Mouse (Mus musculus): ENCODE results near the gene Wapl. TPM values are rescaled to one million over a fixed set of nuclear protein-coding genes. Genes with fewer than 3 reads are reported as not detected.

Wapl gene
- polyA plus RNA-seq, 1 experiment from 2014 or later, result 26.9 TPM

DNA sequence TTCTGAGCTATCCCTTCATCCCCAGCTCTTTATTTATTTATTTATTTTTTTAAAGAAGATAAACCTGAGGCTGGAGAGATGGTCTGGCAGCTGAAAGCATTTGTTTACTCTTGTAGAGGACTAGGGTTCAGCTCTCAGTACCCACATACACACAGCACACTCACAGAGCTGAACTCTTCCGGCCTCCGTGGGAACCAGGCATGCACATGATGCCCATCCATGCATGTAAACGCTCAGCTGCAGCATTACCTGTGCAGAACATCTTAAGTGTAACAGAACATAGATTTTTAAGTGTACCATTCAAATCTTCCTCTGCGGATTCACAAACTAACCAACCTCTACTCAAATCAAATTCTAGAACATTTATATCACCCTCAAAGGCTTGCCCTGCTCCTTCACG lies 92.5 kb downstream of the Wapl start:
- Histone ChIP-seq H3K9me3 (replicated peaks) (no peaks in the 10 kb centered on the region), H3K9ac (no peak overlapping the region), H3K4me3 (replicated peaks) (no peak overlapping the region), H3K4me2 (no peak overlapping the region), H3K27ac (no peak overlapping the region), H3K27me3 (peaks cover 20% of the 10 kb centered on the region), H3K4me1 (peaks cover 34% of the 10 kb centered on the region), H3K36me3 (no peaks in the 10 kb centered on the region)
- ATAC-seq (replicated peaks; ENCODE audit: low FRiP score), result no peak
- WGBS, result 80% methylated on average over 5 of the region's 5 CpGs

DNA sequence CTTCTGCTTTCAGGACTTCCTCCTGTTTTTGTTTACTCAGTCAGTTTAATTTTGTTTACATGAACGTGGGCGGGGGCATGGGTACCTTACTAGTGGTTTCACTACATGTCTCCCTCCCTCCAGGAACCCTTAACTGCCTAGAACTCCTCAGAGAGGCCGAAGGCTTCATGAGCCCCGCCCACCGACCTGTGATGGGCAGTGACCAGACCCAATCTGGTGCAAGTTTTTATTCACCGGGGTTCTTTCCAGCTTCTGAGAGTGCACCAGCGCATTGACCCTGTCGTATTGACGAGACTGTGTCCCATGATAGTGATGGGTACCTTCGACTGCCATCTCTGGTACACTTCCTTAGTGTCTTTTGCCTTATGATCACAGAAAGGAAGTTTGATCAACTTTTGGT lies 94.6 kb downstream of the Wapl start:
- peak; percentile 50; the same call in 1 of the 2 replicates for ATAC-seq (replicated peaks; ENCODE audit: low FRiP score)
- H3K36me3 ChIP-seq, result no peaks in the 10 kb centered on the region
- no peak overlapping the region for H3K27ac ChIP-seq
- H3K9me3 ChIP-seq (replicated peaks), result no peaks in the 10 kb centered on the region
- H3K4me2 ChIP-seq, result peak overlapping the region; percentile 95
- H3K4me1 ChIP-seq, result peaks cover 26% of the 10 kb centered on the region
- no peak overlapping the region for H3K9ac ChIP-seq
- H3K4me3 ChIP-seq (replicated peaks), result peak overlapping the region; percentile 49
- H3K27me3 ChIP-seq, result peaks cover 23% of the 10 kb centered on the region
- 2% methylated on average over 10 of the region's 10 CpGs for WGBS

GRCm38 (mm10) chr14:34769021-34769566 lies 95.4 kb downstream of the Wapl start:
- under 1% methylated on average over 36 of the region's 36 CpGs for WGBS
- peak overlapping the region; percentile 95 for H3K4me2 ChIP-seq
- H3K9me3 ChIP-seq (replicated peaks), result no peaks in the 10 kb centered on the region
- H3K4me1 ChIP-seq, result peaks cover 18% of the 10 kb centered on the region
- ATAC-seq (replicated peaks; ENCODE audit: low FRiP score), result peak; percentile 57
- peak overlapping the region; percentile 49 for H3K4me3 ChIP-seq (replicated peaks)
- peak overlapping the region; percentile 57 for H3K9ac ChIP-seq
- no peaks in the 10 kb centered on the region for H3K36me3 ChIP-seq
- H3K27me3 ChIP-seq, result peaks cover 23% of the 10 kb centered on the region
- no peak overlapping the region for H3K27ac ChIP-seq

DNA sequence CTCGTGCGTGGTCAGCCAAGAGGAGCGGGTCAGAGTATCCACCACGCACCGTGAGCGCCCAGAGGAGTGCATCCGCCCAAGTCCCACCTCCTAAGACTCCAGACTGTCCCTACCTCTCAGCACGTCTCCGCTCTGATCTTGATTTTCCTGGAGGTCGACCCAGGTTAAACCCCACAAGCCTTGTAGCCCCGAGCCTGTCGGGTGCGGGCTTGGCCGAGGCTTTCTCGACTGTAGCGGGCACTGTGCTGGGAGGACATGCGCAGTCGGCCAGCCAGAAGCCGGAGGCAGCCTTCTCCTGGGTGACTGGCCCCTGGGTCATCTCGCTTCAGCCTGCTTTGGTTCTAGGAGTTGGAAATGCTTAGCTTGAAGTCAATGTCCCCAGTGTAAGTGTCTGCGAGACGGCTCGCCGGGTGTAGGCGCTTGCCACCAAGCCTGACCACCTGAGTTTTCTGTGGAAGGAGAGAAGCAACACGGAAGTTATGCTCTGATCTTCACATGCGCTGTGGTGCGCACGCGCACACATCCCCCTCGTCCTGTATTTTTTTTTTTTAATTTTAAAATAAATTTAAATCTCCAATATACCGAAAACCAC lies 95.9 kb downstream of the Wapl start:
- Histone ChIP-seq H3K27ac (no peak overlapping the region), H3K36me3 (no peaks in the 10 kb centered on the region), H3K4me1 (peaks cover 13% of the 10 kb centered on the region), H3K9me3 (replicated peaks) (no peaks in the 10 kb centered on the region), H3K4me2 (peak overlapping the region; percentile 95), H3K27me3 (peaks cover 23% of the 10 kb centered on the region), H3K4me3 (replicated peaks) (peak overlapping the region; percentile 49), H3K9ac (peak overlapping the region; percentile 57)
- WGBS, result 15% methylated on average over 32 of the region's 32 CpGs
- ATAC-seq (replicated peaks; ENCODE audit: low FRiP score), result peak; percentile 66

DNA sequence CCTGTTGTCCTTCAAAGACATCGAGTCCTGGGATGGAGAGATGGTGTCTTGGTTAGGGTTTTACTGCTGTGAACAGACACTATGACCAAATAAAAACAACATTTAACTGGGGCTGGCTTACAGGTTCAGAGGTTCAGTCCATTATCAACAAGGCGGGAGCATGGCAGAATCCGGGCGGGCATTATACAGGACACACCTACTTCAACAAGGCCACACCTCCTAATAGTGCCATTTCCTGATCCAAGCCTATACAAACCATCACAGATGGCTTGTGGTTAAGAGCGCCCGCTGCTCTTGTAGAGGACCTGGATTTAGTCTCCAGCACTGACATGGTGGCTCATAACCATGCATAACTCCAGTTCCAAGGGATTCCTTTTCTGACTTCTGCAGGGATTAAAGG lies 96.7 kb downstream of the Wapl start:
- Histone ChIP-seq H3K27ac (no peak overlapping the region), H3K4me1 (peaks cover 12% of the 10 kb centered on the region), H3K9ac (no peak overlapping the region), H3K9me3 (replicated peaks) (no peaks in the 10 kb centered on the region), H3K4me3 (replicated peaks) (no peak overlapping the region), H3K4me2 (no peak overlapping the region), H3K27me3 (peaks cover 23% of the 10 kb centered on the region), H3K36me3 (no peaks in the 10 kb centered on the region)
- no peak for ATAC-seq (replicated peaks; ENCODE audit: low FRiP score)
- 83% methylated on average over 6 of the region's 6 CpGs for WGBS

GRCm38 (mm10) chr14:34771601-34772000 lies 97.9 kb downstream of the Wapl start:
- H3K9me3 ChIP-seq (replicated peaks), result no peaks in the 10 kb centered on the region
- H3K4me1 ChIP-seq, result peaks cover 12% of the 10 kb centered on the region
- no peak overlapping the region for H3K9ac ChIP-seq
- no peak for ATAC-seq (replicated peaks; ENCODE audit: low FRiP score)
- no peak overlapping the region for H3K4me3 ChIP-seq (replicated peaks)
- H3K36me3 ChIP-seq, result no peaks in the 10 kb centered on the region
- H3K27me3 ChIP-seq, result peaks cover 23% of the 10 kb centered on the region
- no peak overlapping the region for H3K4me2 ChIP-seq
- 31% methylated on average over 9 of the region's 9 CpGs for WGBS
- no peak overlapping the region for H3K27ac ChIP-seq

DNA sequence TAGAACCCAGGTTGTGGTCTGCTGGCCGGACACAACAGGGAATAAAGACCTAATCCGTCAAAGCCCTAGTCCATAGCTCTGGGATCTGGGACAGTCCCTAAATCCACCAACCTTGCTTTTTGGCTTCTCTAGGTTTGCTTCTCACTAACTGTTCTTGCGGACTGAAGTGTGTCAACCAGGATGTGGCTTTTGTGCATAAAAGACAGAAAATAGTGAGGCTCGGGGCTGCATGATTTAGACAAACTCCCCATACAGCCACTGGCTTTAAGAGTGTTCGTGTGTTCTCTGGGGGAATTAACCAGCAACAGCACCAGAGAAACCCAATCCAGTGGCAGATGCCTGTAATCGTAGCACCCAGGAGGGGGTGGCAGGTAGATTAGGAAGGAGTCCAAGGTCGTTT lies 98.4 kb downstream of the Wapl start:
- Histone ChIP-seq H3K4me2 (no peak overlapping the region), H3K27ac (no peak overlapping the region), H3K36me3 (no peaks in the 10 kb centered on the region), H3K4me3 (replicated peaks) (no peak overlapping the region), H3K9me3 (replicated peaks) (no peaks in the 10 kb centered on the region), H3K27me3 (peaks cover 23% of the 10 kb centered on the region), H3K4me1 (peaks cover 12% of the 10 kb centered on the region), H3K9ac (no peak overlapping the region)
- ATAC-seq (replicated peaks; ENCODE audit: low FRiP score), result no peak
- 60% methylated on average over 7 of the region's 7 CpGs for WGBS

- no peak for ATAC-seq (replicated peaks; ENCODE audit: low FRiP score)
- WGBS, result 74% methylated on average over 3 of the region's 3 CpGs
- H3K27me3 ChIP-seq, result peaks cover 28% of the 10 kb centered on the region
- H3K36me3 ChIP-seq, result no peaks in the 10 kb centered on the region
- H3K4me2 ChIP-seq, result no peak overlapping the region
- H3K27ac ChIP-seq, result no peak overlapping the region
- H3K4me3 ChIP-seq (replicated peaks), result no peak overlapping the region
- H3K9ac ChIP-seq, result no peak overlapping the region
- peaks cover 9% of the 10 kb centered on the region for H3K4me1 ChIP-seq
- no peaks in the 10 kb centered on the region for H3K9me3 ChIP-seq (replicated peaks)
Observed at GRCm38 (mm10) chr14:34773681-34774080, 100.0 kb downstream of the Wapl start.

GRCm38 (mm10) chr14:34774231-34774630 lies 100.5 kb downstream of the Wapl start:
- Histone ChIP-seq H3K4me1 (peaks cover 5% of the 10 kb centered on the region), H3K4me3 (replicated peaks) (no peak overlapping the region), H3K36me3 (no peaks in the 10 kb centered on the region), H3K4me2 (no peak overlapping the region), H3K9ac (no peak overlapping the region), H3K9me3 (replicated peaks) (no peaks in the 10 kb centered on the region), H3K27ac (no peak overlapping the region), H3K27me3 (peaks cover 26% of the 10 kb centered on the region)
- WGBS, result 76% methylated on average over 6 of the region's 6 CpGs
- ATAC-seq (replicated peaks; ENCODE audit: low FRiP score), result no peak

DNA sequence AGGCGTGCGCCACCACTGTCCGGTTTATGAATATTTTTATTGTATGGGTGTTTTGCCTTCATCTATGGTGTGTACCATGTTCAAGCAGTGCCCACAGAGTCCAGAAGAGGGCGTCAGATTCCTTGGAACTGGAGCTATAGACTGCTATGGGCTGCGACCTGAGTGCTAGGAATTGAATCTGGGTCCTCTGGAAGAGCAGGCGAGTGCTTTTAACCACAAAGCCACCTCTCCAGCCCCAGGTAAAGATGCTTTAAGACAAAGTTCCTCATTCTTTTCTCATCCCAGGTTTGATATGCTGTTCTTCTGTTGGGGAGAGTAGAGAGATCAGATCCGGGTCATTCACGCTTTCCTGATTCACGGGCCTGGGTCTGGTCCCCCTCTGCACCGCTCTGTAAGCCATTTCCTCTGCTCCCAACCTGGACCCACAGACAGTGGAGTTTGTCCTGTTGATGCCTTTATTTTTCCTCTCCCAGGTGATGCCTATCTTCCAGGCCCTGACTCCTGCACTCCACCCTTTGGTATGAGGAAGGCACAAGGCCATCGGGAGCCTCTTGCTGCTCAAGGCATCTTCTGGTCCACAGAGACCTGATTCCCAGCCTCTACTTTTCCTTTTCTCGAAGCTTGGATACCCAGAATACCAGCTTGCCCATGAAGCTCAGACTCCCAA lies 103.1 kb downstream of the Wapl start:
- Histone ChIP-seq H3K4me3 (replicated peaks) (no peak overlapping the region), H3K9ac (no peak overlapping the region), H3K4me2 (no peak overlapping the region), H3K27ac (no peak overlapping the region), H3K36me3 (no peaks in the 10 kb centered on the region), H3K27me3 (peaks cover 9% of the 10 kb centered on the region), H3K9me3 (replicated peaks) (no peaks in the 10 kb centered on the region), H3K4me1 (no peaks in the 10 kb centered on the region)
- 89% methylated on average over 12 of the region's 12 CpGs for WGBS
- no peak for ATAC-seq (replicated peaks; ENCODE audit: low FRiP score)

GRCm38 (mm10) chr14:34777810-34778209 lies 104.1 kb downstream of the Wapl start:
- H3K4me3 ChIP-seq (replicated peaks), result no peak overlapping the region
- no peak; the same call in 1 of the 2 replicates for ATAC-seq (replicated peaks; ENCODE audit: low FRiP score)

GRCm38 (mm10) chr14:34778760-34779159 lies 105.0 kb downstream of the Wapl start:
- Histone ChIP-seq H3K4me1 (no peaks in the 10 kb centered on the region), H3K27ac (no peak overlapping the region), H3K36me3 (no peaks in the 10 kb centered on the region), H3K4me2 (no peak overlapping the region), H3K9me3 (replicated peaks) (no peaks in the 10 kb centered on the region), H3K27me3 (0 out of 2 replicates have a peak, but pooled peaks cover 5% of the 10 kb centered on the region), H3K9ac (no peak overlapping the region), H3K4me3 (replicated peaks) (no peak overlapping the region)
- ATAC-seq (replicated peaks; ENCODE audit: low FRiP score), result no peak
- WGBS, result 81% methylated on average over 7 of the region's 7 CpGs

More at GRCm38 (mm10) chr14:34777810-34778209, 104.1 kb downstream of the Wapl start:
- H3K9ac ChIP-seq, result no peak overlapping the region
- 19% methylated on average over 10 of the region's 10 CpGs for WGBS
- H3K36me3 ChIP-seq, result no peaks in the 10 kb centered on the region
- no peak overlapping the region for H3K4me2 ChIP-seq
- no peaks in the 10 kb centered on the region for H3K4me1 ChIP-seq
- no peak overlapping the region for H3K27ac ChIP-seq
- no peaks in the 10 kb centered on the region for H3K9me3 ChIP-seq (replicated peaks)
- 0 out of 2 replicates have a peak, but pooled peaks cover 5% of the 10 kb centered on the region for H3K27me3 ChIP-seq

All from kidney, embryonic 15.5 days (tissue).